Mouse (Mus musculus) midbrain, embryonic 12.5 days (tissue): ENCODE measurements around the gene Zfp839. TPM values are rescaled to one million over a fixed set of nuclear protein-coding genes. Genes with fewer than 3 reads are reported as not detected.
A peak's percentile ranks its signal among the peaks of the same experiment; 100 is the strongest.
"Not testable (repeated sequence)": the region's sequence is repeated elsewhere in the genome, so short reads cannot be mapped to it uniquely, and the experiment has no call there.

Experiments used
- ATAC-seq: fragments of 200-750 bp; cut with Nextera tagmentation; 2 replicates; pipeline ENCODE4 v1.8.0; 2017; ENCODE audit warnings: low read depth, moderate TSS enrichment, moderate library complexity; ENCODE audit not compliant: low FRiP score
- H3K27ac ChIP-seq: fragments of 300-500 bp; sonication (generic); replicated peaks from 2 replicates; pipeline ENCODE4 v1.5.1; 2016; ENCODE audit warnings: mild to moderate bottlenecking
- H3K27me3 ChIP-seq: fragments of 300-500 bp; sonication (generic); 2 replicates; pipeline ENCODE4 v1.6.1; 2016; ENCODE audit warnings: mild to moderate bottlenecking
- H3K36me3 ChIP-seq: fragments of 300-500 bp; sonication (generic); 2 replicates; pipeline ENCODE4 v1.6.1; 2016
- H3K4me1 ChIP-seq: fragments of 300-500 bp; sonication (generic); 2 replicates; pipeline ENCODE4 v1.6.1; 2016
- H3K4me2 ChIP-seq: fragments of 300-500 bp; sonication (generic); replicated peaks from 2 replicates; pipeline ENCODE4 v1.6.1; 2016; ENCODE audit warnings: mild to moderate bottlenecking, moderate library complexity
- H3K4me3 ChIP-seq: fragments of 300-500 bp; sonication (generic); 2 replicates; pipeline ENCODE4 v1.5.1; 2016; ENCODE audit warnings: mild to moderate bottlenecking
- H3K9ac ChIP-seq: fragments of 300-500 bp; sonication (generic); replicated peaks from 2 replicates; pipeline ENCODE4 v1.6.1; 2016; ENCODE audit warnings: mild to moderate bottlenecking, moderate library complexity
- H3K9me3 ChIP-seq: fragments of 300-500 bp; sonication (generic); 2 replicates; pipeline ENCODE4 v1.6.1; 2016; ENCODE audit warnings: mild to moderate bottlenecking
- WGBS: fragments of 180-500 bp; shearing (Covaris S2); methylation state at CpG from one replicate; pipeline ENCODE4 v1.1.7; 2016; 5-methylcytosine and 5-hydroxymethylcytosine counted together
- polyA plus RNA-seq: library from polyadenylated mRNA; unstranded; fragments of >200 nt; fragmentation: Nextera tagmentation; extraction: Ambion mirVana; gene quantifications from 2 replicates; pipeline ENCODE4 v1.2.1, GENCODE M21; 2016

The Zfp839 gene
- polyA plus RNA-seq, 1 experiment from 2014 or later, result 3.9 TPM

DNA sequence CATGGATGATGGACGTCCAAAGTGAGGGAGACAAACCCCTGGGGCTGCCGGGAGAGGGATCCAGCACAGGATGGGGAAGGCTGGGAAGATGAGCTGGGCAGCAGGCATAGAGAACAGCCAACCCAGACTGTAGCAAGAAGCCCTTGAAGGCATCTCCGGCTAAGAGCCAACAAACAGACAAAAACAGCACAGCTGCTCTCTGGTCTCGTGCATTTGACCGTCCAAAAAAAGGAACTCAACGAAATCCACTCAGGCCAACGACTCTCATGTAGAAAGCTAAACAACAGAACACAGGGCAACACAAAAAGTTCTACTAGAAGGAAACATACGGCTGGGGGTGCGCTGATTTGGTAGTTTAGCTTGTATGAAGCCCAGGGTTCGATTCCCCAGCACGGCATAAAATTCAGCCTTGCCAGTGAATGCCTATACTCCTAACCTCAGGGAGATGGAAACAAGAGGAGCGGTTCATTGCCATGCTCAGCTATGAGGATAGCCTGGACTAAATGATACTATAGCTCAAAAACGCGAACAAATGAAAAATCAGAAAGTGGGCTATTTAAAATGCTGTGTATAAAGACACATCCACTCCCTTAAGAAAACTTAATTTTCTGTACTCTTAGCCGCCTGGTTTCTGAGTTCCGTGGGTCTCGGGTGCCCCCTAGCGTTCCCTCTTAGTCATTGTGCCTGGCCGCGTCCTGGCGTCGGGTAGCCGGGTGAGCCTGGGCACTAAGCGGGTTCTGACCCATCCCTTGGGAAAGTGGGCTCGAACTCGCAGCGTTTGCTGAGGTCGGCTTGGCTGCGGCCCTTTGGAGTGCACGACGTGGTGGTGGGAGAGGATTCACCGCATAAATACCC is 6.6 kb upstream of the Zfp839 start:
- Histone ChIP-seq H3K27me3 (peaks cover 56% of the 10 kb centered on the region), H3K9me3 (no peaks in the 10 kb centered on the region), H3K9ac (peak overlapping the region; percentile 43; the same call in 1 of the 2 replicates), H3K4me3 (peak overlapping the region; percentile 50), H3K4me2 (peak overlapping the region; percentile 57), H3K27ac (no peak overlapping the region), H3K36me3 (no peaks in the 10 kb centered on the region), H3K4me1 (peaks cover 35% of the 10 kb centered on the region)
- WGBS, result 21% methylated on average over 32 of the region's 32 CpGs
- no peak for ATAC-seq

DNA sequence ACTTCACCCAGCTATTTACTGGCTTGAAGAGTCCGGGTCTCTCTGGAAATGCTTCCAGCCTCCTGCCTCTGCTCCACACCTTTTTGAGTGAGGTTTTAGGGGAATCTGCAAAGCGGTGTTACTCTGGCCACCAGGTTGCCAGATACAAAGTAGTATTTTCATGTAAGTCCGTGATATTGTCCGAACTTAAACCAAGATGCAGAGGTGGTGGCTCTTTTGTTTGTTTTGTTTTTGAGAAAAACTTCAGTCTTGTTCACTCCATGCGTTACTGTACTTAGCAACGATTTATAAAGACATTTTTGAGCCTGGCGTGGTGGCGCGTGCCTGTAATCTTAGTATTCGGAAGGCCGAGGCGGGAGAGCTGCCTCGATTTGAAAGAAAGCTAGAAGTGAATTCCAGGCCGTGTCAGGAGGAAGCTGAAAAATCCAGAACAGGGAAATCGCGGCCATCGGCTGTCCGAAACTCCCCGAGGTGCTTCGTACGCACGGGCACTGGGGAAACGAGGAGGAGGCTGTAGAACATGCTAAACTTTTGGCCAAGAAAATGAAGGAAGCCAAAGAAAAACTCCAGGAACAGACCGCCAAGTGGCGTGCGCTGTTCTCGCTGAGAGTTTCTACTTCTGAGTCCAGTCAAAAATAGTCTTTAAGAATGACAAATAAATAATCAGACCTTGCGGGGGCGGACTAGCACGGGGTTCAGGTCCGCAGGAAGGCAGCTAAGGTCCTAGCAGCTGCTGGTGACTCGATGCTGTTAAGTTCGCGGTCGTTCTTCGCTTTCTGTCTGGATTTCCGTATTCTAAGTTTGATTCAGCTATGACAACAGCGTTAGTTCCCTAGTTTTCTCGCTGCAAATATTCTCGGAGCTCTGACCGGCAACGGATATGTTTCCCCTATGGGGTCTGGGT is 5.6 kb upstream of the Zfp839 start:
- 2% methylated on average over 42 of the region's 42 CpGs for WGBS
- peak overlapping the region; percentile 39 for H3K9ac ChIP-seq
- H3K4me2 ChIP-seq, result peak overlapping the region; percentile 57
- H3K27ac ChIP-seq, result no peak overlapping the region
- H3K9me3 ChIP-seq, result no peaks in the 10 kb centered on the region
- no peak for ATAC-seq
- peaks cover 32% of the 10 kb centered on the region for H3K4me1 ChIP-seq
- no peaks in the 10 kb centered on the region for H3K36me3 ChIP-seq
- H3K4me3 ChIP-seq, result peak overlapping the region; percentile 50
- H3K27me3 ChIP-seq, result peaks cover 58% of the 10 kb centered on the region

DNA sequence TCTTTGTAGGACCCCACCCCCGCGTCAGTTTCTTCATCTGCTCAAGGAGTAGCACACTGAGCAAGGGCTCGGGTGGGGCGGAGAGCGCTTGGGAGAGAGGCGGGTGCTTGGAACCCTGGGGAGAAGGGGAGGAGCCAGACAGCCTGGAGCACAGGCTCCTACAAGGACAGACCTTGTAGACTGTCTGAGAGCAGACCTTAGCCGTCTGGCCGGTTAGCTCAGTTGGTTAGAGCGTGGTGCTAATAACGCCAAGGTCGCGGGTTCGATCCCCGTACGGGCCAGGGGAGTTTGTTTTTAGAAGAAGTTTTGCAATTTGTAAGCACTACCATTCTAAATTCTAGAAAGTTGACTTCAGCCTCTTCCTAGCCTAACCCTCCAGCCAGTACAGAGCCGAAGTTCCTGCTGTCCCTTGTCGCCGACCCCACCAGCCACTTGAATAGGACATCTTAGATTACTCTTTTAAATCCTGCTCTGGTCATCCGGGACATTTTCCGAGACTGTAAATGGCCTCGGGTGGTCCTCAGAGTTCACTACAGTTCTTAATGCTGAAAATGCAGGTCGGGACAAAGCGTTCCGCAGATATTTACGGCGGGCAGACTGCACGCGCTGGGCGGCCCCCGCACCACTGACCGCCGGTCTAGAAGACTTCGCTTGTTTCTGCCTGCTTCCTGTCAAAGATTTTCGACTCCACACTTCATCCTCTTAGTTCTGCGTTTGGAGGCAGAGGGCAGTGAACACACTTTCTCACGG is 4.7 kb upstream of the Zfp839 start:
- Histone ChIP-seq H3K4me1 (peaks cover 24% of the 10 kb centered on the region), H3K9me3 (no peaks in the 10 kb centered on the region), H3K9ac (peak overlapping the region; percentile 39), H3K27me3 (peaks cover 58% of the 10 kb centered on the region), H3K4me2 (peak overlapping the region; percentile 57), H3K4me3 (peak overlapping the region; percentile 50), H3K36me3 (no peaks in the 10 kb centered on the region), H3K27ac (no peak overlapping the region)
- peak; percentile 75 for ATAC-seq
- under 1% methylated on average over 36 of the region's 36 CpGs for WGBS

DNA sequence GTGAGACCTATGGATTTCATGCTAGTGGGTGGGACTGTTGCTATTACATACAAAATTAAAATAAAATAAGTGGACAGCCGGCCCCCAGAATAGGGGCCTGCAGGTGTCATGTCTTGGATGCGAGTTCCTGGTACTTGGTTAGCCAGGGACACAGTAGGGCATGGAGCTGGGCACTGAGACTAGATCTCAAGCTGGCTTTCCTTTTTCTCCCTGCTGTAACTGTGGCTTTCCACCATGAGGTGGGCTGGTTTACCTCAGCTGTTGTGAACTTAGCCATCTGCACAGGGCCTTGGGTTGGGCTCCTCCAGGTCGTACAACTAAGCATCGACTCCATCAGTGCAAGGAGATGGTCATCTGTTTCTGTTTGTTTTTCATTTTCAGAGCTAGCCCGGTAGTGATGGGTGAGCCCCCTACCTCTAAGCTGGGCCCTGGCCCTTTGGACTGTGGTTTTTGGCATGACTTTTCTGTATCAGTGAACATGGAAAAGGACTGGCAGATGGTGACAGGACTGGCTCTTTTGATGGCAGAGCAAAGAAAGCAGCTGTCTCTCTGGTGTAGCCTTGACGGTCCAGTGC is 3.8 kb upstream of the Zfp839 start:
- H3K36me3 ChIP-seq, result no peaks in the 10 kb centered on the region
- H3K9me3 ChIP-seq, result no peaks in the 10 kb centered on the region
- ATAC-seq, result no peak
- 72% methylated on average over 6 of the region's 6 CpGs for WGBS
- no peak overlapping the region for H3K27ac ChIP-seq
- H3K27me3 ChIP-seq, result peaks cover 58% of the 10 kb centered on the region
- no peak overlapping the region for H3K4me3 ChIP-seq
- peak overlapping the region; percentile 32 for H3K9ac ChIP-seq
- peak overlapping the region; percentile 57 for H3K4me2 ChIP-seq
- peaks cover 32% of the 10 kb centered on the region for H3K4me1 ChIP-seq

DNA sequence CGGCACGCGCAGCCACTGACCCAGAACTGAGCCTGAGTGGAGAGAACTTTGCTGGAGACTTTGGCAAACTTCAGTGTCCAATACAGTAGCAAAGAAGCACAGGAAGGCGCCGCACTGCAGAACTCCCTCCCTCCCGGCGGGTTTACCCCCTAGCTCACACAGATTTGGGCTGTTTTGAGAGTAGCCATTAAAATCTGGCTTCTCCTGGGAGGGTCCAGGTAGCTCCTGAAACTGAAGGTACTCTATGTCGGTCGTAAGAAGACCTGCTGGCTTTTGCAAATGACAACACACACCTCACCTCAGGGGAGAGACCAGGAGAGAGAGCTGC is 840 bp downstream of the Zfp839 start:
- peak overlapping the region; percentile 97 for H3K4me3 ChIP-seq
- peaks cover 25% of the 10 kb centered on the region for H3K27me3 ChIP-seq
- peak overlapping the region; percentile 78 for H3K4me2 ChIP-seq
- 16% methylated on average over 9 of the region's 9 CpGs for WGBS
- peaks cover 9% of the 10 kb centered on the region for H3K36me3 ChIP-seq
- no peak for ATAC-seq
- H3K9me3 ChIP-seq, result no peaks in the 10 kb centered on the region
- H3K4me1 ChIP-seq, result peaks cover 12% of the 10 kb centered on the region
- peak overlapping the region; percentile 93 for H3K9ac ChIP-seq
- H3K27ac ChIP-seq, result no peak overlapping the region

DNA sequence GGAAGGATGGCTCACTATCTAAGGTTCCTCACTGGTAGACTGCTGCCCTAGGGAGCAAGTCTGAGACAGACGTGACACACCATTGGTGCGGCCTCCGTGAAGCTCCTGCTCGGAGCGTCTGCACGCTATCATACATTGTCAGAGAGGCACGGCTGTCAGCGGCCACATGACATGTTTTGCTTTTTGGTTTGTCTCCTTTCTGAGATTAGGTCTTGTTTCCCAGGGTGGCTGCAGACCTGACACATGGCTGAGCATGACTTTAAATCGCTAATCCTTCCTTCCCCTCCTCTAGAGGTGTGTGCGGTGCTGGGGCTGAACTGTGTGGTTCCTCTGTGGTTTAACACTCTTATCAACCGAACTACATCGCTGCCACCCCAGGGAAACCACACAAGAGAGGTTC is 1.4 kb downstream of the Zfp839 start:
- no peak overlapping the region for H3K27ac ChIP-seq
- 84% methylated on average over 12 of the region's 12 CpGs for WGBS
- H3K4me1 ChIP-seq, result peaks cover 10% of the 10 kb centered on the region
- peaks cover 14% of the 10 kb centered on the region for H3K36me3 ChIP-seq
- H3K4me3 ChIP-seq, result no peak overlapping the region
- no peaks in the 10 kb centered on the region for H3K9me3 ChIP-seq
- H3K9ac ChIP-seq, result peak overlapping the region; percentile 93
- ATAC-seq, result no peak
- H3K4me2 ChIP-seq, result peak overlapping the region; percentile 78; the same call in 1 of the 2 replicates
- H3K27me3 ChIP-seq, result peaks cover 20% of the 10 kb centered on the region

DNA sequence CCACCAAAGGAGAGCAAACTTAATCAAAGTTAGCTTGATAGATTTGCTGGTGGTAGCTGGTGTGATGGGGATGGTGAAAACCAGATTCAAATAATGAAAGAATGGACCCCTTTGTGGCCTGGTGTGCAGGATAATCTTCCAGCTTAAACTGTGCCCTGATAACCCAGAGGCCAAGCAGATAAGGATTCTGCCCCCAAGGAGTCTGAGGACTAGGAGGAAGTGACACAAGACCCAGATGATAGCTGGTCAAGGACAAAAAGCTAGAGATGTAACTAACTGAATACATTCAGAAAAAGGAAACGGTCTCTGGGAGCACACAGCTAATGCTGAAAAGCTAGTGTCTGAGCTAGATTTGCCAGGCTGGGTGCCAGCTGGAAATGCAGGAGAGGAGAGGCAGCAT is 1.9 kb downstream of the Zfp839 start:
- H3K36me3 ChIP-seq, result peaks cover 14% of the 10 kb centered on the region

DNA sequence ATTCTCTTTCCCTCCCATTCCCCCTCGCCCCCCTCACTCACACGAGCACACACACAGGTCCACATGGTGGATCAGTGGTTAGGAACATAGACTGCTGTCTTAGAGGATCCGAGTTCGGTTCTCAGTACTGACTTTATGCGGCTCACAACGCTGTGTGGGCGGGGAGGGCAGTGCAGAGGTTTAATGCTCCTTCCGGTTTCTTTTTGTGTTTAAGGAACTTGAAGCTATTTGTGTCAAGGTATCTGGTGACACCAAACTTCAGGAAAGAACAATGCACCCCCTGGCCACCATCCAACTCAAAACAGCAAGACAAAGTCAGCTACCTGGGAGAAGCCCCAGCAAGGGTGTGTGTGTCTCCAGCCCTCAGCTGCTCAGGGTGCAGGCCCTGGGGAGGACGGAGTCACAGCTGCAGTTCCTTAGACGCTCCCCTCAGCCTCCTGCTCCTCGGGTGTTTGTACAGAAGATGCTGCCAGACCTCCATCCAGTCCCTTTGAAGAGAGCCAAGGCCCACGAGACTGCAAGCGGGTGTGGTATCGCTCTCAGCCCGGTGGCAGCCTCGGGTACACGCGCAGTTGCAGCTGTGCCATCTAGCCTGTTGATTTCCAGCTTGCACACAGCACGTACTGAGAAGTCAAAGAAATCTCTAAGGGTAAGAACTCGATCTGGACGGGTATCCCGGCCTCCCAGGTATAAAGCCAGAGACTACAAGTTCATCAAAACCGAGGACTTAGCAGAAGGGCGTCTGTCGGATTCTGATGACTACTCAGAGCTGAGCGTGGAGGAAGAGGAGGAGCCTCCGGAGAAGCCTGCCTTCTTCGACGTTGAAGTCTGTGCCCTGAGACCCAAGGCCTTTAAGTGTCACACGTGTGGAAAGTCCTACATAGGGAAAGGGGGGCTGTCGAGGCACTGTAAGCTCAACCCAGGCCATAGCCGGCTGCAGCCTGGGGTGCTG is 5.0 kb downstream of the Zfp839 start:
- no peak overlapping the region for H3K4me2 ChIP-seq

More for the DNA sequence above, 1.9 kb downstream of the Zfp839 start:
- Histone ChIP-seq H3K9ac (no peak overlapping the region), H3K4me3 (no peak overlapping the region), H3K9me3 (no peaks in the 10 kb centered on the region), H3K4me1 (peaks cover 10% of the 10 kb centered on the region), H3K27me3 (peaks cover 15% of the 10 kb centered on the region), H3K4me2 (no peak overlapping the region), H3K27ac (no peak overlapping the region)
- 83% methylated on average over 1 of the region's 1 CpGs for WGBS
- no peak for ATAC-seq

DNA sequence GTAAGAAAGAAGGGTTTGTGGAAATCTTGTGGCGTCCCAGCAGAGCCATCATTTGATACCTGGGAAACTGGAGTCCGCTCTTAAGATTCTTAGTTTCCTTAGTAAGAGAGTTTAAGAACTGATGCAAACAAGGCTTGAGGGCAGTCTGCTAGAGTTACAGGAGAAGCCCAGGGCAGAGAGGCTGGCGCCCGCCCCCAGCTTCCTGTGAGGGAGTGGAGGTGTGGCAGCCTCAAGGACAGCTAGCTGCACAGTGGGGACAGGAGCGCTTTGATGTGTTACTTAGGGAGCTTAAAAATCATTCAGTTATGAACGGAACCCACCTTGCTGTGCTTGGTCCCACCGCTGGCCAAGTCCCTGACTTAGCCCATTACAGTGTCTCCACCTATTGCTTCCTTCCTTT is 7.1 kb downstream of the Zfp839 start:
- Histone ChIP-seq H3K4me3 (no peak overlapping the region), H3K9ac (no peak overlapping the region), H3K36me3 (peaks cover 14% of the 10 kb centered on the region), H3K27me3 (no peaks in the 10 kb centered on the region), H3K9me3 (no peaks in the 10 kb centered on the region), H3K4me1 (peaks cover 4% of the 10 kb centered on the region; the same call in 1 of the 2 replicates), H3K4me2 (no peak overlapping the region), H3K27ac (no peak overlapping the region)
- ATAC-seq, result no peak
- 92% methylated on average over 7 of the region's 7 CpGs for WGBS

More for the DNA sequence above, 5.0 kb downstream of the Zfp839 start:
- WGBS, result 88% methylated on average over 32 of the region's 32 CpGs
- Histone ChIP-seq H3K9me3 (no peaks in the 10 kb centered on the region), H3K27ac (no peak overlapping the region), H3K9ac (no peak overlapping the region), H3K4me1 (peaks cover 10% of the 10 kb centered on the region), H3K4me3 (no peak overlapping the region), H3K36me3 (peaks cover 14% of the 10 kb centered on the region), H3K27me3 (no peaks in the 10 kb centered on the region)
- ATAC-seq, result no peak

DNA sequence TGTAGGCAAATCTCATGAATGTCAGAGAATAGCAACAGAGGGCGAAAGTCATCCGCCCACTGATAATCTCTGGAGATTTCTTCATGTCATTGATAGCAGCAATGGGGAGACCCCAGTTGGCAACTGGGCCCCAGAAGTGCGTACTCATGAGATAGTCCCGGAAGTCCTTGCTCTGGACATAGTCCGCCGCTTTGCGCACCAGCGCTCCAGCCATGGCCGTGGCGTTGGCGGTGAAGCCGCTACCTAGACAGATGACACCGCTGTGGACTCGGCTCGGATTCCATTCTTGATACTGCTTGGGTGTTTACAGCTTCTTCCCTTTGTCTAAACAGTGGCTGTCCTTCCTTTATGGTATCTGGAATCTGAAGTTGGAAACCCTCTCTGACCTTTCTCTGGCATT is 8.6 kb downstream of the Zfp839 start:
- 96% methylated on average over 15 of the region's 15 CpGs for WGBS
- H3K36me3 ChIP-seq, result peaks cover 14% of the 10 kb centered on the region
- not testable (repeated sequence) for H3K4me2 ChIP-seq

More for the DNA sequence above, 8.6 kb downstream of the Zfp839 start:
- not testable (repeated sequence) for ATAC-seq, H3K27me3 ChIP-seq, H3K9ac ChIP-seq, H3K9me3 ChIP-seq, H3K4me3 ChIP-seq, H3K27ac ChIP-seq, H3K4me1 ChIP-seq
